Mouse (Mus musculus) limb, embryonic 14.5 days (tissue): ENCODE results near the gene Kcne2. TPM values are rescaled to one million over a fixed set of nuclear protein-coding genes. Genes with fewer than 3 reads are reported as not detected.

Experiments
- ATAC-seq: fragments of 200-750 bp; cut with Nextera tagmentation; 2 replicates; pipeline ENCODE4 v1.8.0; 2017; ENCODE audit warnings: low read depth, moderate number of reproducible peaks, moderate TSS enrichment; ENCODE audit not compliant: low FRiP score
- DNase-seq: peaks from one replicate; pipeline ENCODE4 v3.0.0-alpha.2; 2015; ENCODE audit warnings: low spot score
- H3K27ac ChIP-seq: fragments of 300-500 bp; sonication (generic); replicated peaks from 2 replicates; pipeline ENCODE4 v1.5.1; 2014; ENCODE audit warnings: low read depth, mild to moderate bottlenecking, low read length, moderate library complexity, mixed read lengths
- H3K27me3 ChIP-seq: fragments of 300-500 bp; sonication (generic); 2 replicates; pipeline ENCODE4 v1.6.1; 2014; ENCODE audit warnings: low read length, mixed read lengths; ENCODE audit not compliant: control insufficient read depth, insufficient read depth
- H3K36me3 ChIP-seq: fragments of 300-500 bp; sonication (generic); 2 replicates; pipeline ENCODE4 v1.6.1; 2014; ENCODE audit warnings: mild to moderate bottlenecking, low read length, moderate library complexity, mixed read lengths; ENCODE audit not compliant: control insufficient read depth, insufficient read depth
- H3K4me1 ChIP-seq: fragments of 300-500 bp; sonication (generic); 2 replicates; pipeline ENCODE4 v1.6.1; 2014; ENCODE audit warnings: antibody characterized with exemption, low read length, mixed read lengths; ENCODE audit not compliant: control insufficient read depth, insufficient read depth
- H3K4me2 ChIP-seq: fragments of 300-500 bp; sonication (generic); replicated peaks from 2 replicates; pipeline ENCODE4 v1.6.1; 2014; ENCODE audit warnings: low read depth, mild to moderate bottlenecking, low read length, moderate library complexity; ENCODE audit not compliant: severe bottlenecking
- H3K4me3 ChIP-seq: fragments of 300-500 bp; sonication (generic); replicated peaks from 2 replicates; pipeline ENCODE4 v1.5.1; 2014; ENCODE audit warnings: low read length
- H3K9ac ChIP-seq: fragments of 300-500 bp; sonication (generic); 2 replicates; pipeline ENCODE4 v1.6.1; 2014; ENCODE audit warnings: mild to moderate bottlenecking, low read depth, low read length, moderate library complexity; ENCODE audit not compliant: severe bottlenecking
- H3K9me3 ChIP-seq: fragments of 300-500 bp; sonication (generic); 2 replicates; pipeline ENCODE4 v1.6.1; 2016; ENCODE audit warnings: low read length; ENCODE audit not compliant: control insufficient read depth
- POLR2A ChIP-seq: fragments of 200-500 bp; IDR thresholded peaks from 2 replicates; pipeline ENCODE4 v1.8.0; 2012; ENCODE audit warnings: inconsistent platforms, mild to moderate bottlenecking, moderate library complexity, borderline replicate concordance; ENCODE audit not compliant: insufficient read depth, insufficient read length; ENCODE audit errors: extremely low read depth
- WGBS: fragments of 180-500 bp; shearing (Covaris S2); extraction: QIAGEN DNeasy Blood & Tissue Kit; methylation state at CpG from one replicate; pipeline ENCODE4 v1.1.7; 2014; 5-methylcytosine and 5-hydroxymethylcytosine counted together
- polyA plus RNA-seq, 2 experiments: library from polyadenylated mRNA; depleted of rRNA in 1 of 2; stranded (reverse) in 1 of 2; unstranded in 1 of 2; fragments of >200 nt; fragmentation: Nextera tagmentation in 1 of 2; extraction: Ambion mirVana in 1 of 2; gene quantifications; 2 replicates each; pipeline versions ENCODE4 v1.2.1 to v1.2.3; 2012 to 2014

Gene Kcne2
- polyA plus RNA-seq, 2 experiments, result 0.05 to 0.15 TPM

- DNase-seq, result no peak
- Histone ChIP-seq H3K9ac (no peak overlapping the region), H3K36me3 (no peaks in the 10 kb centered on the region), H3K4me3 (no peak overlapping the region), H3K27me3 (no peaks in the 10 kb centered on the region), H3K27ac (no peak overlapping the region), H3K4me1 (no peaks in the 10 kb centered on the region), H3K9me3 (no peaks in the 10 kb centered on the region), H3K4me2 (no peak overlapping the region)
- ATAC-seq, result no peak
- TF ChIP-seq POLR2A, result no peak
- 60% methylated on average over 9 of the region's 9 CpGs for WGBS
These were observed 42.4 kb downstream of the Kcne2 start for GRCm38 (mm10) chr16:92334600-92334999.

DNA sequence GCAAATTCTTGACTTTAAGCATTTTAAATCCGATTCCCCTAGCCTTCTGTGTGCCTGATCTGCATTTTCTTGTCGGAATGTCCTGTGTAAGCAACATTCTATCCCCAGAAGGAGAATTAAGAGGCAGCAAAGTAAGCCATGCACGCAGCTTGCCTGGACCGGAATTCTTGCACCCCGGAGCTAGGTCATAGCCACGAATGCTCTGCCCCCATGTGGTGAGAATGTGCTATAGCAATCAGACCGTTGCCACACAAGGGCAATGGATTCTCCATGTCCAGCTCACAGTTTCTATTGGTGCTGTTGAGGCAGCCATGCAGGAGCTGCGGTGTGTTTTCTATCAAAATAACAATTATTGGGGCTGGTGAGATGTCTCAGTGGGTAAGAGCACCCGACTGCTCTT lies 44.1 kb downstream of the Kcne2 start:
- Histone ChIP-seq H3K27ac (0 out of 2 replicates have a peak overlapping the region, but pooled peaks have one; percentile 1), H3K27me3 (no peaks in the 10 kb centered on the region), H3K4me2 (peak overlapping the region; percentile 16; the same call in 1 of the 2 replicates), H3K4me1 (peaks cover 3% of the 10 kb centered on the region; the same call in 1 of the 2 replicates), H3K9ac (no peak overlapping the region), H3K36me3 (no peaks in the 10 kb centered on the region), H3K4me3 (no peak overlapping the region), H3K9me3 (no peaks in the 10 kb centered on the region)
- TF ChIP-seq POLR2A, result no peak
- DNase-seq (peak; percentile 86), ATAC-seq (peak; percentile 75)
- 3% methylated on average over 9 of the region's 9 CpGs for WGBS

GRCm38 (mm10) chr16:92340612-92341511 lies 48.7 kb downstream of the Kcne2 start:
- no peaks in the 10 kb centered on the region for H3K9me3 ChIP-seq
- peak overlapping the region; percentile 32 for H3K4me2 ChIP-seq
- peaks cover 3% of the 10 kb centered on the region; the same call in 1 of the 2 replicates for H3K4me1 ChIP-seq
- H3K4me3 ChIP-seq, result no peak overlapping the region
- H3K9ac ChIP-seq, result no peak overlapping the region
- H3K27ac ChIP-seq, result no peak overlapping the region
- ATAC-seq (peak; percentile 69), DNase-seq (peak; percentile 93)
- H3K27me3 ChIP-seq, result no peaks in the 10 kb centered on the region
- WGBS, result 30% methylated on average over 27 of the region's 27 CpGs
- no peak for TF ChIP-seq POLR2A
- H3K36me3 ChIP-seq, result no peaks in the 10 kb centered on the region

DNA sequence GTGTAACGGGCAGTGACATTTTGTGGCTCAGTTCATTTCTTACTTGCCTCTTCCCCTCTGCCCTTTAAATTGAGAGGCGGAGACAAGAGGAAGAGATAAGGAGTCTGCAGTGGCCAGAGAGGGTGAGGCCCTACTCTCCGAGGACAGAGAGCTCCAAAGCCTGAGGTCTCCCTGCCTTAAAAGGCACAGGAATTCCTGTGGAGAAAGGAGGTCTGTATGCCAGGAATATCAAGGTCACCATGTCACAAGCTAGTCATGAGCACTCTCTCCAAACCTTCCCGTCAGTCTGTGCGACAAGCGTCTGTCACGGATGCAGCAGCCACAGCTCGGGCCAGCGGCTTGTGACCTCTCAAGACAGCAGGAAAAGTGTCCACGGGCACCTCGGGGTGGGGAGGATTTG lies 53.0 kb downstream of the Kcne2 start:
- no peak overlapping the region for H3K4me2 ChIP-seq
- no peaks in the 10 kb centered on the region for H3K9me3 ChIP-seq
- no peak for DNase-seq
- no peak overlapping the region for H3K27ac ChIP-seq
- H3K9ac ChIP-seq, result no peak overlapping the region
- WGBS, result 71% methylated on average over 11 of the region's 11 CpGs
- no peaks in the 10 kb centered on the region for H3K27me3 ChIP-seq
- no peak overlapping the region for H3K4me3 ChIP-seq
- ATAC-seq, result no peak
- H3K4me1 ChIP-seq, result peaks cover 3% of the 10 kb centered on the region; the same call in 1 of the 2 replicates
- H3K36me3 ChIP-seq, result no peaks in the 10 kb centered on the region
- TF ChIP-seq POLR2A, result no peak

DNA sequence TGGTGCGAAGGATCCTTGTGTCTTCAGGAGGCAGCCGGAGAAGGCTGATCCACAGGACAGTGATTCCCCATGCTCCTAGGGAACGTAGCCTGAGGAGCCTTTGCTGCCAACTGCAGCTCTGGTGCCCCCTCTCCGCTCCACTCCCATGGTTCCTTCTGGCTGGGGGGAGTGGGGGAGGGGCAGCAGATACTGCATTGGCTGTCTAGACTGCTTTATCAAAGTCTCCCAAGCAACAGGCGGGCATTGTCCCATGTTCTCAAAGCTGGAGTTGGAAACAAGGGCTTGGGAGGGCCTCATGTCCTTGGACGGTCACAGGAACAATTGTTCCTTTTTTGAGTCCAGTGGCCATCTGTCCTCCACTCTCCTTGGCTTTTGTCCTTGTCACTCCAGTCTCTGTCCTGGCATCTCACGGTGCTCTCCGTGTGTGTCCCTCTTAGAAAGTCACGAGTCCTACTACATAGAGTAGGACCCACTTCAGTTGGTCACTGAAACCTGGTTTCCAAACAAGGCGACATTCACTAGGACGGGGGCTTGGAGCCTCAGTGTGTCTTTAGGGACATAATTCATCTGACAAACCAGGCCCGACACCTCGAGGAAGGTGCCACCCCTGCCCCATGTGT lies 54.2 kb downstream of the Kcne2 start:
- no peaks in the 10 kb centered on the region for H3K36me3 ChIP-seq
- no peaks in the 10 kb centered on the region for H3K9me3 ChIP-seq
- H3K9ac ChIP-seq, result no peak overlapping the region
- no peak overlapping the region for H3K4me3 ChIP-seq
- no peak for ATAC-seq
- H3K27ac ChIP-seq, result no peak overlapping the region
- TF ChIP-seq POLR2A, result no peak
- DNase-seq, result no peak
- no peaks in the 10 kb centered on the region for H3K27me3 ChIP-seq
- WGBS, result 83% methylated on average over 13 of the region's 13 CpGs
- H3K4me1 ChIP-seq, result no peaks in the 10 kb centered on the region
- no peak overlapping the region for H3K4me2 ChIP-seq

Other genes with a start within 250 kb of the Kcne2 start
- gene Mrps6, start 234.1 kb upstream of the Kcne2 start, polyA plus RNA-seq (2012; rRNA removed), result 46.6 and 49.5 TPM in 2 replicates
- gene Mrps6, start 234.1 kb upstream of the Kcne2 start, polyA plus RNA-seq (2014; fragmentation: Nextera tagmentation; extraction: Ambion mirVana), result 101 and 109 TPM in 2 replicates
- 0.24 and 0.27 TPM in 2 replicates for gene Gm49711, start 234.1 kb upstream of the Kcne2 start, polyA plus RNA-seq (2012; rRNA removed)
- 0.36 TPM in 1 of 2 replicates, not detected in the other for gene Gm49711, start 234.1 kb upstream of the Kcne2 start, polyA plus RNA-seq (2014; fragmentation: Nextera tagmentation; extraction: Ambion mirVana)
- gene Slc5a3, start 234.1 kb upstream of the Kcne2 start, polyA plus RNA-seq (2012; rRNA removed), result 3.5 and 3.8 TPM in 2 replicates
- 9.3 and 10.7 TPM in 2 replicates for gene Slc5a3, start 234.1 kb upstream of the Kcne2 start, polyA plus RNA-seq (2014; fragmentation: Nextera tagmentation; extraction: Ambion mirVana)
- gene Smim11, start 8.9 kb downstream of the Kcne2 start, polyA plus RNA-seq (2012; rRNA removed), result 52.3 and 61.2 TPM in 2 replicates
- gene Smim11, start 8.9 kb downstream of the Kcne2 start, polyA plus RNA-seq (2014; fragmentation: Nextera tagmentation; extraction: Ambion mirVana), result 145 and 150 TPM in 2 replicates
- gene Fam243, start 29.1 kb downstream of the Kcne2 start, polyA plus RNA-seq (2012; rRNA removed), result not detected in 2 replicates
- not detected in 2 replicates for gene Fam243, start 29.1 kb downstream of the Kcne2 start, polyA plus RNA-seq (2014; fragmentation: Nextera tagmentation; extraction: Ambion mirVana)
- gene Kcne1, start 67.1 kb downstream of the Kcne2 start, polyA plus RNA-seq (2012; rRNA removed), result 0.08 and 0.09 TPM in 2 replicates
- not detected in 2 replicates for gene Kcne1, start 67.1 kb downstream of the Kcne2 start, polyA plus RNA-seq (2014; fragmentation: Nextera tagmentation; extraction: Ambion mirVana)
- 27.0 and 28.2 TPM in 2 replicates for gene Rcan1, start 178.5 kb downstream of the Kcne2 start, polyA plus RNA-seq (2012; rRNA removed)
- 38.0 and 40.2 TPM in 2 replicates for gene Rcan1, start 178.5 kb downstream of the Kcne2 start, polyA plus RNA-seq (2014; fragmentation: Nextera tagmentation; extraction: Ambion mirVana)
- gene Clic6, start 193.3 kb downstream of the Kcne2 start, polyA plus RNA-seq (2012; rRNA removed), result 2.2 and 2.7 TPM in 2 replicates
- 1.5 and 2.3 TPM in 2 replicates for gene Clic6, start 193.3 kb downstream of the Kcne2 start, polyA plus RNA-seq (2014; fragmentation: Nextera tagmentation; extraction: Ambion mirVana)